Mouse (Mus musculus) ovary, postnatal 36 days (tissue): ENCODE results near the gene Car5b.

ENCODE experiments used
- DNase-seq: peaks from one replicate; pipeline ENCODE4 v3.0.0; 2022; ENCODE audit warnings: low spot score, mixed read lengths

Gene Car5b

GRCm38 (mm10) chrX:163958467-163958875 is 69.3 kb downstream of the Car5b start, which contains the start of gene Zrsr2:
Gene Zrsr2, minus strand, starts transcription at chrX:163958661.
- peak; percentile 78 for DNase-seq

- peak; percentile 57 for DNase-seq
Measured at GRCm38 (mm10) chrX:163957803-163958466, 69.9 kb downstream of the Car5b start.

DNA sequence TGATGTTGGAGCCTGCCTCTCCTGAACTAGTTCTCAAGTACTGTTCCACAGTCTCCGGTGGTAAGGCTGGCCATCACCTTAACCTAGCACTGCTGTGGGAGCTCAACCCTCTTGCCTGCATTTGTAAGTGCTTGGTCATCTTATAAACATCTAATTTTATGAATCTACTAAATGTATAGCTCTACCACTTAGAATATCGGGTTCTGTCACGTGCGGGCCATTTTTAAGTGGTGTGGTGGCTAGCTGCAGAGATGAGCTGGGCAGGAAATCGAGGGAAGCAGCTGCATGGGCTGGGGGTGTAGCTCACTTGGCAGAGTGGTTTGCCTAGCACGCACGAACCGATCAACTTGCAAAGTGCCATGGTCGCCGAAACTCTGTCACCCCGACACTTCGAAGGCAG is 70.4 kb downstream of the Car5b start:
- DNase-seq: no peak

GRCm38 (mm10) chrX:163951618-163952017 is 76.2 kb downstream of the Car5b start:
- no peak for DNase-seq

DNA sequence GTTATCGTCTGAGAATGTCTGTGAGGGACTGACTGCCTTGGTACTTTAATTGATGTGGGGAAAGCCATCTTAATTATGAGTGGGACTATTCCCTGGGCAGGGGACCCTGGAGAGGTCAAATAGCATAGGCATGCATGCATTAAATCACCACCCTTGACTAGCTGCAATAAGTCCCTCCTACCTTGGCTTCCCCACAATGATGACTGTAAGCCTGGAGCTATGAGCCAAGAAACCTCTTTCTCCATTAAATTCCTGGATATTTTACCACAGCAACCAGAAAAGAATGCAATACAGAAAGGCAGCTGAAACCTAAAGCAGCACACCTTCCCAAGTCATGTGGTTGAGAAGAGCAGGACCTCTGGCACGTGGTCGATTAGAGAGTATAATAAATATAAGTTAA is 83.4 kb downstream of the Car5b start:
- no peak for DNase-seq

- DNase-seq: no peak
Measured at GRCm38 (mm10) chrX:163938587-163938986, 89.2 kb downstream of the Car5b start.

DNA sequence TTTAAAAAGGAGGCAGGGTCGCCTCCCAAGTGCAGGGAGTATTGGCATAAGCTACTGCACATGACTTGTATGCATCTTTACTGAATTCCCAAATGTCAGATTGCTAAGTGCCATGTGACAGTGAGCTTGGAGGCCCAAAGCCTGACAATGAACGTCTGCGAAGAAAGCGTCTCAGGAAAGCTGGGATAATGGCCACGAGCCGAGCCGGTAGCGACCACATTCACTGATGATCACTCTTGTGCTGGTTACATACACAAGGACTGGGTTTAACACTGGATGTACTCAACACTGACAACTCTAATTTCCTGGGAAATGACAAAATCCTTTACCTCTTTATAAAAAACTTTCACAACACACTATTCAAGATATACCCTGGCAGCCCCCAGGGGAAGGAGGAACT is 93.1 kb downstream of the Car5b start:
- DNase-seq: no peak

DNA sequence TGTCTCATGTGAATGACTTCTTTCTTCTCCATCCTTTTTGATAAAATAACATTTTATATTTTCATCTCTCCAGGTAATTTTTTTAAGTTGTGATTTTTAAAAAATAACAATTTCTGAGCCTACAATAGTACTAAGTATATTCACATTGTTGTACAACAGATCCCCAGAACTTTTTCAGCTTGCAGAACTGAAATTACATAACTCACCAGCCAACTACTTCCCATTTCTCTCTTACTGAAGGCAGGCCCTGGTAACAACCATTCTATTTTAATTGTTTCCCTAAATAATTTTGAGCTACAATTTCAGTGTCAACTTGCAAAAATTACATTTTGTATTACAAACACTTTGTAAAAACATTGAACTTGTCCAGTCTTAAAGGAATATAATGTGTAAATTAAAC is 98.2 kb downstream of the Car5b start:
- DNase-seq: no peak
